Mouse (Mus musculus) CH12F3 (cell line): ENCODE data around the gene Tex2.
"Not testable (repeated sequence)": the region's sequence is repeated elsewhere in the genome, so short reads cannot be mapped to it uniquely, and the experiment has no call there.

Experiments
- in situ Hi-C: fragments of 300-500 bp; cut with MboI; formaldehyde crosslinking; loops from 2 replicates; pipeline ENCODE4 v1.14.3; 2020; ENCODE audit warnings: low sequenced_read_pairs

Tex2 gene

DNA sequence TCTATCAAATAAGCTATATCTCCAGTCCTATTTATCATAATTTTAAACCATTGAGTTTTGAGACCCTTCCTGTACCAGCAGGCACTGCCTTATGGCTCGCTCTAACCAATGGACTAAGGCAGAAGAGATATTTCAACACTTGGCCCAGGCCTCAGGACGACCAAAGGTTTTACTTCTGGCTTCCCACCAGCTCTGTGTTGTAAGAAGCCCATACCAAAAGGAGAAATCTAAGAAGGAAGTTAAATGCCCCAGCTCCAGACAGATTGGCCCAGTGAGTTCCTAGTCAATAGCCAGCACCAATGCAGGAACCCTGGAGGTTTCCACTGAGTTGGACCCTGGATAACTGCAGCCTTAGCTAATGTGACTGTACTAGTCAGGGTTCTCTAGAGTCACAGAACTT is 10.4 kb upstream of the Tex2 start:
- in situ Hi-C loops, result loop anchor here (10.0 kb wide), 2 partner anchors 119 to 209 kb away; no protein-coding TSS in a partner anchor

- in situ Hi-C loops, result loop anchor here (10.0 kb wide), 2 partner anchors 117 to 207 kb away; no protein-coding TSS in a partner anchor
These were observed 8.8 kb upstream of the Tex2 start for GRCm38 (mm10) chr11:106622056-106622455.

GRCm38 (mm10) chr11:106618768-106619167 is 5.5 kb upstream of the Tex2 start:
- in situ Hi-C loops, result not testable (repeated sequence)

GRCm38 (mm10) chr11:106617821-106618580 is 4.8 kb upstream of the Tex2 start:
- in situ Hi-C loops, result no loop called here

DNA sequence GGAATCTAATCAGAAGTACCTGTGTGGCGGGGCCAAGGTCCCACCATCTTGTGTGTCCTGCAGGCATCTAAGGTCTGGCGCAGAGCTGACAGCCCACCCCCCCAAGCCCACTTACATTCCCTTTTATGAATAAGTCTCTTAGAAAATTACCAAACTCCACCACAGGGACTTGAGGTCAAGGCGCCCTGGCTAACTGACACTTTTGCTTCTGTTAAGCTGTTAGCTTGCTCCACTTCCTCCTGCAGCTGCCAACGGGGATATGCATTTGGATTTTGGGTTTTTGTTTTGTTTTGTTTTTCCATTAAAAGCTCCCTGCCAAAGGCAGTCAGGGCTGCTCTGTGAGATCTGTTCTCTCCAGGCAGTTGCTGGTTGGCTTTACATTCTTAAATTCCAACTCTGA is 2.3 kb upstream of the Tex2 start:
- in situ Hi-C loops, result no loop called here

- in situ Hi-C loops, result no loop called here
These were observed 1.1 kb upstream of the Tex2 start for GRCm38 (mm10) chr11:106614339-106614645.

GRCm38 (mm10) chr11:106613638-106614338 is 565 bp upstream of the Tex2 start:
- in situ Hi-C loops, result no loop called here

- in situ Hi-C loops, result no loop called here
These were observed 838 bp downstream of the Tex2 start for GRCm38 (mm10) chr11:106612209-106612960.

GRCm38 (mm10) chr11:106609731-106610130 is 3.5 kb downstream of the Tex2 start:
- in situ Hi-C loops, result no loop called here

GRCm38 (mm10) chr11:106607316-106607715 is 5.9 kb downstream of the Tex2 start:
- in situ Hi-C loops, result no loop called here

- in situ Hi-C loops, result no loop called here
These were observed 7.2 kb downstream of the Tex2 start for GRCm38 (mm10) chr11:106606042-106606441.

DNA sequence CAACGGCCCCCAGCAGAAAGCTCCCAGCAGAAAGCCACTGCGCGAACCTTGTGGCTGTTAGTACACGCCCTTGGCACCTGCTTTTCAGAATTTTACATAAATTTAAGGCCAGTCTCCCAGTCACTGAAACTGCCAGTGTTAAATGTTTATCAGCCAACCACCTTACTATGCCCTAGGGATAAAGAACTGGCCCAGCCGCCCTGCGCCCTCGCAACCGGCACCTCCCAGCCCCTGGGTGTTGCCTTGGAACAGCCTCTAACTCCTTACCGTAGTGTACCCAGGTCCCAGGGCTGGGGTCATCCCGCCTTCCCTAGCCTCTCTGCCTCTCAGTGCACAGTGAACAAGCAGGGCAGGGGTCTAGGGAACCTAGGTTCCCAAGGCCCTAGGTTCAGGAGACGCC is 10.0 kb downstream of the Tex2 start:
- in situ Hi-C loops, result no loop called here

GRCm38 (mm10) chr11:106600124-106600523 is 13.1 kb downstream of the Tex2 start:
- in situ Hi-C loops, result no loop called here

- in situ Hi-C loops, result no loop called here
These were observed 13.9 kb downstream of the Tex2 start for GRCm38 (mm10) chr11:106599345-106599744.

GRCm38 (mm10) chr11:106598339-106598738 is 14.9 kb downstream of the Tex2 start:
- in situ Hi-C loops, result no loop called here

- in situ Hi-C loops, result no loop called here
These were observed 15.4 kb downstream of the Tex2 start for GRCm38 (mm10) chr11:106597737-106598330.

- in situ Hi-C loops, result no loop called here
These were observed 22.0 kb downstream of the Tex2 start for GRCm38 (mm10) chr11:106591183-106591582.

DNA sequence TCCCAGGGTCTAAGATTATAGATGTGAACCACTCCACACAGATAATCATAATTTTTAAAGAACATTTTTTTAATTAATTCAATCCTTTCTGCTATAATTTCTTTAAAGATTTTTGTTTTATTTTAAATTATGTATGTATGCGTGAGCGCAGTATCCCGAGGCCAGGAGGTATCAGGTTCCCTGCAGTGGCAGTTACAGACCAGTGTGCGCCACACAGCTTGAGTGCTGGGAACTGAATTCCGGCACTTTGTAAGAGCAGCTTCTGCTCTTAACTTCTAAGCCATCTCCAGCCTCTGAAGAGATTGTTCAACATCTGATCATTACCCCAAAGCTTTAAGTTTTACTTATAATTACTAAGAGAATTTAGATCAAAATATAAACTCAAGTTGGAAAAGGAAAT is 23.1 kb downstream of the Tex2 start:
- in situ Hi-C loops, result no loop called here

GRCm38 (mm10) chr11:106588781-106589180 is 24.4 kb downstream of the Tex2 start:
- in situ Hi-C loops, result no loop called here

DNA sequence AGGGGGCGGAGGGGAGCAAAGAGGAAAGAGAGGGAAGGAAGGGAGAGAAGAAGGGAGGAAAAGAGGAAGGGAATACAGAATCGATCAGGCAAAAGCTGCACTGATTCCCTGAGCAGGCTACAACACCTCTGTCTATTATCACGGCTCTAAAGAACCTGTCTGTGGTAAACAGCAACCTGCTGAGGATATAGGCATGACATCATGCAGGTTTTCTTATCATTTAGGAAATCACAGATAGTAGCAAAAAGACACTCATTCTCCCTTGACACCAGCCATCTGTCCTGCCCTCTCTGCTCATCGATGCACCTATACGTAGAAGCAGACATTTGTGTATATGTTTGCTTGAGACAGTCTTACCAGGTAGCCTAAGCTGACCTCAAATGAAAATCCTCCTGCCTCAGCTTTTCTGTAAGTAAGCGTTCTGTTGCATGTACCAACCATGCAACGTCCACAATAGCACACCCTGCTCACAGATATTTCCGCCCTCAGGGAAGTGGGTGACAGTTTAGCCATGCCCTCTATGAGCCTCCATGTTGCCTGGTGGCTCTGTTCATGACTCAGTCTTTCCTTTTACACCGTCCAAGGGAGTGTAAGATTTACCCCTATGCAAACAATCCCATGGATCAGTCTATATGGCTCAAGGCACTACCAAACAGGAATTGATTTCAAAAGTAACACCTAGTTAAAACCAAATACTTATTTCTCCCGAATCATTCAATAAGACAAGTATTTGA is 25.3 kb downstream of the Tex2 start:
- in situ Hi-C loops, result no loop called here

- in situ Hi-C loops, result no loop called here
These were observed 29.4 kb downstream of the Tex2 start for GRCm38 (mm10) chr11:106583801-106584200.
